In the genomic region with DNA sequence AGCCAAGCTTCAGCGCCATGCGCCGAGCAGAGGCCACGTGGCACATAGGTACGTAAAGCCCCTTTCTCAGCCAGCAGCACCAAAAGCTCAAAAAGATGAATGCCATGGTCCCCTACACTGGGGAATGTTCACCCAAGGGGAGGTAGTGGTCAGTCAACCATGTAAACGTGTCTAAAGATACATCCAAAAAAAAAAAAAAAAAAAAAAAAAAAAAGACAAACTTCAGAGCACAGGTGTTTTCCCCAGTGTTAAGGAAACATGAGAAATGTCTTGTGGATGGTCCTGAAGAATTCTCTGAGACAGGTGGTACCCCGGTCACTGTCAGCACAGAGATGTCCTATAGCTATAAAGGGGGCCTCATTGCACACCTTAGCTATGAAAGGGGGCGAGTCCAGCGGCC, we compare ENCODE assay signal across 25 mouse cellular contexts. TPM values are rescaled to one million over a fixed set of nuclear protein-coding genes. Genes with fewer than 3 reads are reported as not detected.
DNase-seq lines count a peak whose midpoint lies in the region; ATAC-seq and TF ChIP-seq lines count a peak whose summit lies in the region.
"Had no signal": no experiment of that assay in that cellular context is flagged by ENCODE, and none has a peak within 500 bp of the region (broad histone marks: within the 10 kb centered on the region; RNA-seq: fewer than 3 reads in every experiment).

No protein-coding gene starts in this region.

- WGBS in midbrain, embryonic 15.5 days: 88% methylated on average over 9 of the region's 9 CpGs

- in situ Hi-C loops in CH12.LX (cut with MboI; ENCODE audit: low pct_ligation_motif_present, low pct_unique_long_range_greater_than_20kb, low sequenced_read_pairs): no loop called here

- H3K4me1 ChIP-seq in CH12.LX (ENCODE audit: control insufficient read depth in 1 of 2, insufficient read depth in 2 of 2): peaks cover 11 to 52% of the 10 kb centered on the region in 2 experiments
- H3K4me1 ChIP-seq in midbrain, embryonic 15.5 days: peaks cover 4% of the 10 kb centered on the region; the same call in 1 of the 2 replicates

- H3K4me2 ChIP-seq in CH12.LX (ENCODE audit: insufficient read depth, low read depth, poor library complexity, severe bottlenecking): no peak overlapping the region
- no peak overlapping the region for H3K4me2 ChIP-seq in midbrain, embryonic 15.5 days

- TF ChIP-seq CTCF in CH12.LX (conservative IDR thresholded peaks at IDR 0.05 in 1 of 2, IDR thresholded peaks at IDR 0.05 in 1 of 2; ENCODE audit: low read depth in 2 of 2, low read length in 2 of 2): no peak

- H3K36me3 ChIP-seq in CH12.LX (replicated peaks in 1 of 2; ENCODE audit: control insufficient read depth in 1 of 2, insufficient read depth in 1 of 2, low read length in 1 of 2): peaks cover 0 to 27% of the 10 kb centered on the region in 2 experiments
- H3K36me3 ChIP-seq in midbrain, embryonic 15.5 days (replicated peaks): peaks cover 14% of the 10 kb centered on the region; the same call in 1 of the 2 replicates
- H3K36me3 ChIP-seq: G1E had no signal

- no peak overlapping the region for H3K27ac ChIP-seq in CH12.LX (ENCODE audit: insufficient read depth, low read depth)
- H3K27ac ChIP-seq in midbrain, embryonic 15.5 days: no peak overlapping the region

- H3K4me3 ChIP-seq in CH12.LX (replicated peaks in 1 of 3; ENCODE audit: low read depth in 2 of 3, low read length in 2 of 3, poor library complexity in 1 of 3): no peak overlapping the region
- no peak overlapping the region for H3K4me3 ChIP-seq in midbrain, embryonic 15.5 days

- DNase-seq in A20 (ENCODE audit: low read depth, low spot score): peak; percentile 7
- no peak for DNase-seq in CH12.LX (ENCODE audit: extremely low read depth)
- no peak for DNase-seq in retina, embryonic 14.5 days (ENCODE audit: low spot score)
- DNase-seq: adrenal gland, adult 2 months; adrenal gland, adult 8-10 months; adrenal gland, postnatal 10 days; adrenal gland, postnatal 14 days; adrenal gland, postnatal 25 days; adrenal gland, postnatal 36 days; B cell, adult 2 months; cerebellum, adult 11 months; cerebellum, adult 11-12 months; cerebellum, adult 18-20 months; cerebellum, adult 2 months; cerebellum, adult 8-10 months had no signal

- no peak for TF ChIP-seq RAD21 in CH12.LX (IDR thresholded peaks at IDR 0.05; ENCODE audit: low read depth, low read length)

- no peak for TF ChIP-seq POLR2A in CH12.LX (IDR thresholded peaks at IDR 0.05; ENCODE audit: low read depth, low read length)

- no peak overlapping the region for H3K9ac ChIP-seq in CH12.LX (ENCODE audit: insufficient read depth, low read depth)
- no peak overlapping the region for H3K9ac ChIP-seq in midbrain, embryonic 15.5 days

- ATAC-seq in midbrain, embryonic 15.5 days (replicated peaks): no peak
- ATAC-seq: activated CD4-positive, CD25-positive, alpha-beta regulatory T cell, adult 4 months; CD4-positive, CD25-positive, alpha-beta regulatory T cell, adult 4 months; Patski had no signal

- dilution Hi-C loops in CH12.LX (cut with MboI; ENCODE audit: extremely low pct_ligation_motif_present, extremely low pct_unique_long_range_greater_than_20kb, low sequenced_read_pairs): no loop called here

- H3K79me2 ChIP-seq in CH12.LX (replicated peaks; ENCODE audit: control insufficient read depth, extremely low read depth, insufficient read depth, poor library complexity, severe bottlenecking): no peaks in the 10 kb centered on the region

- H3K9me3 ChIP-seq in CH12.LX (replicated peaks; ENCODE audit: low read length): no peaks in the 10 kb centered on the region
- H3K9me3 ChIP-seq in midbrain, embryonic 15.5 days: no peaks in the 10 kb centered on the region
- H3K9me3 ChIP-seq: G1E had no signal

- H3K27me3 ChIP-seq in CH12.LX (replicated peaks): no peaks in the 10 kb centered on the region
- no peaks in the 10 kb centered on the region for H3K27me3 ChIP-seq in midbrain, embryonic 15.5 days (replicated peaks)

- TF ChIP-seq EP300 in CH12.LX (IDR thresholded peaks at IDR 0.05; ENCODE audit: low read length): no peak

TF ChIP-seq in CH12.LX, 34 proteins besides CTCF, POLR2A, EP300 and RAD21:
- TF ChIP-seq MAX (IDR thresholded peaks at IDR 0.05; ENCODE audit: low read length) (no peak), ZNF384 (IDR thresholded peaks at IDR 0.05; ENCODE audit: low read depth, low read length) (peak; percentile 91)
TF ChIP-seq in CH12.LX: peak in this region for 1.

RNA-seq across cellular contexts. Expression of a gene that starts 4.6 kb away (rescaled TPM):
- total RNA-seq in CH12.LX (2012; rRNA removed) (not detected in 2 replicates), CH12.LX (2014; rRNA removed) (not detected in 2 replicates)
- not detected in 2 replicates for polyA plus RNA-seq in CH12.LX (2012; ENCODE audit: insufficient read length, low read depth)
- polyA plus RNA-seq in midbrain, embryonic 15.5 days (2015; fragmentation: Nextera tagmentation; extraction: Ambion mirVana): 1.9 and 2.1 TPM in 2 replicates
- total RNA-seq: adrenal gland, adult 2 months; adrenal gland, postnatal 14 days; adrenal gland, postnatal 36 days; ES-E14; MEL had no signal
- polyA plus RNA-seq: activated CD4-positive, CD25-positive, alpha-beta regulatory T cell, adult 4 months; C2C12; CD4-positive, CD25-positive, alpha-beta regulatory T cell, adult 4 months; Patski had no signal

RNA-seq across cellular contexts. Expression of a gene that starts 15.2 kb away (rescaled TPM):
- total RNA-seq in CH12.LX (2012; rRNA removed): 1.3 and 2.3 TPM in 2 replicates
- 1.00 and 1.9 TPM in 2 replicates for total RNA-seq in CH12.LX (2014; rRNA removed)
- polyA plus RNA-seq in CH12.LX (2012; ENCODE audit: insufficient read length, low read depth): 5.2 and 6.0 TPM in 2 replicates
- 32.4 and 36.1 TPM in 2 replicates for polyA plus RNA-seq in midbrain, embryonic 15.5 days (2015; fragmentation: Nextera tagmentation; extraction: Ambion mirVana)
- polyA plus RNA-seq: activated CD4-positive, CD25-positive, alpha-beta regulatory T cell, adult 4 months; CD4-positive, CD25-positive, alpha-beta regulatory T cell, adult 4 months had no signal

RNA-seq across cellular contexts. Expression of a gene that starts 19.2 kb away (rescaled TPM):
- total RNA-seq in CH12.LX (2012; rRNA removed) (0.13 and 0.29 TPM in 2 replicates), CH12.LX (2014; rRNA removed) (0.14 and 0.86 TPM in 2 replicates)
- 0.20 TPM in 1 of 2 replicates, not detected in the other for polyA plus RNA-seq in CH12.LX (2012; ENCODE audit: insufficient read length, low read depth)
- 0.15 and 0.17 TPM in 2 replicates for polyA plus RNA-seq in midbrain, embryonic 15.5 days (2015; fragmentation: Nextera tagmentation; extraction: Ambion mirVana)
- total RNA-seq: adrenal gland, adult 18-20 months; adrenal gland, adult 2 months; adrenal gland, adult 8-10 months; adrenal gland, postnatal 10 days; adrenal gland, postnatal 14 days; adrenal gland, postnatal 25 days; adrenal gland, postnatal 36 days; adrenal gland, postnatal 4 days; ES-E14; MEL had no signal
- polyA plus RNA-seq: adrenal gland, adult 2 months; C2C12; G1E; Patski had no signal

RNA-seq across cellular contexts. Expression of a gene that starts 27.1 kb away (rescaled TPM):
- total RNA-seq in CH12.LX (2012; rRNA removed) (37.3 and 40.3 TPM in 2 replicates), CH12.LX (2014; rRNA removed) (24.7 and 27.9 TPM in 2 replicates)
- 60.2 and 77.6 TPM in 2 replicates for polyA plus RNA-seq in CH12.LX (2012; ENCODE audit: insufficient read length, low read depth)
- 20.8 and 21.6 TPM in 2 replicates for polyA plus RNA-seq in midbrain, embryonic 15.5 days (2015; fragmentation: Nextera tagmentation; extraction: Ambion mirVana)

RNA-seq across cellular contexts. Expression of a gene that starts 34.5 kb away (rescaled TPM):
- total RNA-seq in CH12.LX (2012; rRNA removed) (105 and 286 TPM in 2 replicates), CH12.LX (2014; rRNA removed) (113 and 120 TPM in 2 replicates)
- polyA plus RNA-seq in CH12.LX (2012; ENCODE audit: insufficient read length, low read depth): 144 and 149 TPM in 2 replicates
- polyA plus RNA-seq in midbrain, embryonic 15.5 days (2015; fragmentation: Nextera tagmentation; extraction: Ambion mirVana): 25.4 and 28.0 TPM in 2 replicates
